Mouse (Mus musculus): ENCODE data around the gene Spata5.
A peak's percentile ranks its signal among the peaks of the same experiment; 100 is the strongest.
"Not testable (repeated sequence)": the region's sequence is repeated elsewhere in the genome, so short reads cannot be mapped to it uniquely, and the experiment has no call there.

The Spata5 gene

GRCm38 (mm10) chr3:37516379-37516778, 96.7 kb downstream of the Spata5 start:
- no peak for DNase-seq

- no peak for DNase-seq
Observed at GRCm38 (mm10) chr3:37518611-37519010, 98.9 kb downstream of the Spata5 start.

- DNase-seq = no peak
Observed at GRCm38 (mm10) chr3:37520334-37521023, 100.8 kb downstream of the Spata5 start.

- no peak for DNase-seq
Observed at GRCm38 (mm10) chr3:37532079-37532478, 112.4 kb downstream of the Spata5 start.

- not testable (repeated sequence) for DNase-seq
Observed at GRCm38 (mm10) chr3:37540701-37541100, 121.0 kb downstream of the Spata5 start.

GRCm38 (mm10) chr3:37546351-37546750, 126.7 kb downstream of the Spata5 start:
- DNase-seq = no peak

GRCm38 (mm10) chr3:37550190-37550589, 130.5 kb downstream of the Spata5 start:
- no peak for DNase-seq

- no peak for DNase-seq
Observed at GRCm38 (mm10) chr3:37550594-37550993, 130.9 kb downstream of the Spata5 start.

- no peak for DNase-seq
Observed at GRCm38 (mm10) chr3:37551486-37551885, 131.8 kb downstream of the Spata5 start.

GRCm38 (mm10) chr3:37552244-37552643, 132.5 kb downstream of the Spata5 start:
- no peak for DNase-seq

GRCm38 (mm10) chr3:37553371-37554033, 133.8 kb downstream of the Spata5 start:
- no peak for DNase-seq

- DNase-seq = peak; percentile 57
Observed at GRCm38 (mm10) chr3:37556412-37557113, 136.9 kb downstream of the Spata5 start.

- DNase-seq = no peak
Observed at GRCm38 (mm10) chr3:37557741-37558479, 138.2 kb downstream of the Spata5 start.

GRCm38 (mm10) chr3:37559339-37559738, 139.6 kb downstream of the Spata5 start:
- no peak for DNase-seq

- no peak for DNase-seq
Observed at GRCm38 (mm10) chr3:37561466-37561865, 141.8 kb downstream of the Spata5 start.

GRCm38 (mm10) chr3:37566097-37566496, 146.4 kb downstream of the Spata5 start:
- no peak for DNase-seq

- DNase-seq = no peak
Observed at GRCm38 (mm10) chr3:37567505-37567904, 147.8 kb downstream of the Spata5 start.

GRCm38 (mm10) chr3:37568780-37569179, 149.1 kb downstream of the Spata5 start:
- no peak for DNase-seq

- peak; percentile 9 for DNase-seq
Observed at GRCm38 (mm10) chr3:37569661-37570566, 150.2 kb downstream of the Spata5 start.

- no peak for DNase-seq
Observed at GRCm38 (mm10) chr3:37571633-37572032, 151.9 kb downstream of the Spata5 start.

- DNase-seq = no peak
Observed at GRCm38 (mm10) chr3:37572066-37572465, 152.4 kb downstream of the Spata5 start.

- DNase-seq = no peak
Observed at GRCm38 (mm10) chr3:37576840-37577239, 157.1 kb downstream of the Spata5 start.

Data from kidney, postnatal 14 days (tissue).